Mouse (Mus musculus): ENCODE measurements around the gene Oas3. TPM values are rescaled to one million over a fixed set of nuclear protein-coding genes. Genes with fewer than 3 reads are reported as not detected.

Oas3 gene
- polyA plus RNA-seq, 1 experiment = 0.08 TPM

GRCm38 (mm10) chr5:120718600-120719378 is 58.7 kb downstream of the Oas3 start:
- no peaks in the 10 kb centered on the region for H3K27me3 ChIP-seq (ENCODE audit: control insufficient read depth, insufficient read depth, low read length)
- TF ChIP-seq POLR2A (IDR thresholded peaks at IDR 0.05; ENCODE audit: borderline replicate concordance, insufficient read depth, low read length) (no peak), CTCF (IDR thresholded peaks at IDR 0.05; ENCODE audit: borderline replicate concordance, insufficient read depth, low read depth, low read length) (no peak)
- H3K4me3 ChIP-seq (replicated peaks; ENCODE audit: insufficient read depth, low read depth, low read length) = no peak overlapping the region
- no peak overlapping the region for H3K27ac ChIP-seq (ENCODE audit: insufficient read depth, low read length)
- WGBS = 52% methylated on average over 15 of the region's 15 CpGs
- peaks cover 8% of the 10 kb centered on the region for H3K4me1 ChIP-seq (ENCODE audit: control insufficient read depth, insufficient read depth, low read length)
- no peak for DNase-seq

GRCm38 (mm10) chr5:120717136-120717535 is 60.3 kb downstream of the Oas3 start:
- Histone ChIP-seq H3K4me1 (ENCODE audit: control insufficient read depth, insufficient read depth, low read length) (peaks cover 8% of the 10 kb centered on the region), H3K4me3 (replicated peaks; ENCODE audit: insufficient read depth, low read depth, low read length) (no peak overlapping the region), H3K27me3 (ENCODE audit: control insufficient read depth, insufficient read depth, low read length) (no peaks in the 10 kb centered on the region), H3K27ac (ENCODE audit: insufficient read depth, low read length) (no peak overlapping the region)
- DNase-seq = peak in 1 of 2 experiments; percentile 8
- TF ChIP-seq POLR2A (IDR thresholded peaks at IDR 0.05; ENCODE audit: borderline replicate concordance, insufficient read depth, low read length) = no peak
- no peak for TF ChIP-seq CTCF (IDR thresholded peaks at IDR 0.05; ENCODE audit: borderline replicate concordance, insufficient read depth, low read depth, low read length)
- 19% methylated on average over 10 of the region's 10 CpGs for WGBS

- Histone ChIP-seq H3K27me3 (ENCODE audit: control insufficient read depth, insufficient read depth, low read length) (no peaks in the 10 kb centered on the region), H3K4me1 (ENCODE audit: control insufficient read depth, insufficient read depth, low read length) (peaks cover 10% of the 10 kb centered on the region), H3K4me3 (replicated peaks; ENCODE audit: insufficient read depth, low read depth, low read length) (no peak overlapping the region), H3K27ac (ENCODE audit: insufficient read depth, low read length) (no peak overlapping the region)
- DNase-seq = peak; percentile 79 to 88
- WGBS = 2% methylated on average over 16 of the region's 16 CpGs
- peak; percentile 90 for TF ChIP-seq CTCF (IDR thresholded peaks at IDR 0.05; ENCODE audit: borderline replicate concordance, insufficient read depth, low read depth, low read length)
- no peak for TF ChIP-seq POLR2A (IDR thresholded peaks at IDR 0.05; ENCODE audit: borderline replicate concordance, insufficient read depth, low read length)
Observed at GRCm38 (mm10) chr5:120714314-120714713, 63.1 kb downstream of the Oas3 start.

GRCm38 (mm10) chr5:120712721-120713120 is 64.7 kb downstream of the Oas3 start:
- DNase-seq = peak; percentile 26 to 28
- TF ChIP-seq POLR2A (IDR thresholded peaks at IDR 0.05; ENCODE audit: borderline replicate concordance, insufficient read depth, low read length) (no peak), CTCF (IDR thresholded peaks at IDR 0.05; ENCODE audit: borderline replicate concordance, insufficient read depth, low read depth, low read length) (no peak)
- 89% methylated on average over 8 of the region's 8 CpGs for WGBS

GRCm38 (mm10) chr5:120711827-120712226 is 65.6 kb downstream of the Oas3 start, which contains the start of gene Dtx1:
Dtx1 (minus strand) TSS chr5:120711927.
- TF ChIP-seq POLR2A (IDR thresholded peaks at IDR 0.05; ENCODE audit: borderline replicate concordance, insufficient read depth, low read length) (no peak), CTCF (IDR thresholded peaks at IDR 0.05; ENCODE audit: borderline replicate concordance, insufficient read depth, low read depth, low read length) (no peak)
- peaks cover 8% of the 10 kb centered on the region; the same call in 1 of the 2 replicates for H3K4me1 ChIP-seq (ENCODE audit: control insufficient read depth, insufficient read depth, low read length)
- no peaks in the 10 kb centered on the region for H3K27me3 ChIP-seq (ENCODE audit: control insufficient read depth, insufficient read depth, low read length)
- peak within 1 kb of the TSS; percentile 82 for H3K27ac ChIP-seq (ENCODE audit: insufficient read depth, low read length)
- no peak for DNase-seq
- peak within 1 kb of the TSS; percentile 89 for H3K4me3 ChIP-seq (replicated peaks; ENCODE audit: insufficient read depth, low read depth, low read length)
- 44% methylated on average over 3 of the region's 3 CpGs for WGBS

More at GRCm38 (mm10) chr5:120712721-120713120, 64.7 kb downstream of the Oas3 start:
- Histone ChIP-seq H3K4me1 (ENCODE audit: control insufficient read depth, insufficient read depth, low read length) (peaks cover 10% of the 10 kb centered on the region), H3K27me3 (ENCODE audit: control insufficient read depth, insufficient read depth, low read length) (no peaks in the 10 kb centered on the region), H3K4me3 (replicated peaks; ENCODE audit: insufficient read depth, low read depth, low read length) (no peak overlapping the region), H3K27ac (ENCODE audit: insufficient read depth, low read length) (no peak overlapping the region)

GRCm38 (mm10) chr5:120711416-120711815 is 66.0 kb downstream of the Oas3 start:
- Histone ChIP-seq H3K4me3 (replicated peaks; ENCODE audit: insufficient read depth, low read depth, low read length) (peak overlapping the region; percentile 89), H3K27me3 (ENCODE audit: control insufficient read depth, insufficient read depth, low read length) (no peaks in the 10 kb centered on the region), H3K4me1 (ENCODE audit: control insufficient read depth, insufficient read depth, low read length) (peaks cover 9% of the 10 kb centered on the region), H3K27ac (ENCODE audit: insufficient read depth, low read length) (peak overlapping the region; percentile 66)
- peak; percentile 82 to 83 for DNase-seq
- under 1% methylated on average over 41 of the region's 43 CpGs for whole genome bisulfite sequencing
- TF ChIP-seq CTCF (IDR thresholded peaks at IDR 0.05; ENCODE audit: borderline replicate concordance, insufficient read depth, low read depth, low read length) (no peak), POLR2A (IDR thresholded peaks at IDR 0.05; ENCODE audit: borderline replicate concordance, insufficient read depth, low read length) (peak; percentile 61; the same call in 1 of the 2 replicates)

GRCm38 (mm10) chr5:120710826-120711248 is 66.6 kb downstream of the Oas3 start:
- WGBS = under 1% methylated on average over 32 of the region's 34 CpGs

More at GRCm38 (mm10) chr5:120710826-120711248, 66.6 kb downstream of the Oas3 start:
- Histone ChIP-seq H3K27ac (ENCODE audit: insufficient read depth, low read length) (peak overlapping the region; percentile 82), H3K27me3 (ENCODE audit: control insufficient read depth, insufficient read depth, low read length) (no peaks in the 10 kb centered on the region), H3K4me1 (ENCODE audit: control insufficient read depth, insufficient read depth, low read length) (peaks cover 13% of the 10 kb centered on the region), H3K4me3 (replicated peaks; ENCODE audit: insufficient read depth, low read depth, low read length) (peak overlapping the region; percentile 89)
- TF ChIP-seq CTCF (IDR thresholded peaks at IDR 0.05; ENCODE audit: borderline replicate concordance, insufficient read depth, low read depth, low read length) = no peak
- no peak for TF ChIP-seq POLR2A (IDR thresholded peaks at IDR 0.05; ENCODE audit: borderline replicate concordance, insufficient read depth, low read length)
- peak in 1 of 2 experiments; percentile 61 for DNase-seq
